Mouse (Mus musculus) stomach, postnatal 0 days (tissue): ENCODE measurements around the gene Ltbp1.

ENCODE experiments used
- CTCF ChIP-seq: IDR thresholded peaks from 2 replicates; pipeline ENCODE4 v1.5.1; 2016; ENCODE audit warnings: antibody characterized with exemption, low read depth, mild to moderate bottlenecking, moderate library complexity
- EP300 ChIP-seq: optimal IDR thresholded peaks from 2 replicates; pipeline ENCODE3; 2016; ENCODE audit warnings: antibody characterized with exemption

- TF ChIP-seq CTCF (no peak), EP300 (no peak)
Observed at GRCm38 (mm10) chr17:75366332-75366731, 361.0 kb downstream of the Ltbp1 start.
